Mouse (Mus musculus) kidney, embryonic 15.5 days (tissue): ENCODE data around the gene Magee1. TPM values are rescaled to one million over a fixed set of nuclear protein-coding genes. Genes with fewer than 3 reads are reported as not detected.
A peak's percentile ranks its signal among the peaks of the same experiment; 100 is the strongest.
"Not testable (repeated sequence)": the region's sequence is repeated elsewhere in the genome, so short reads cannot be mapped to it uniquely, and the experiment has no call there.

Source experiments
- ATAC-seq: fragments of 200-750 bp; cut with Nextera tagmentation; replicated peaks from 2 replicates; pipeline ENCODE4 v1.8.0; 2017; ENCODE audit warnings: moderate TSS enrichment; ENCODE audit not compliant: low FRiP score
- H3K27ac ChIP-seq: fragments of 300-500 bp; sonication (generic); 2 replicates; pipeline ENCODE4 v1.5.1; 2015; ENCODE audit warnings: mild to moderate bottlenecking, inconsistent platforms
- H3K27me3 ChIP-seq: fragments of 300-500 bp; sonication (generic); 2 replicates; pipeline ENCODE4 v1.6.1; 2015; ENCODE audit warnings: inconsistent platforms
- H3K36me3 ChIP-seq: fragments of 300-500 bp; sonication (generic); 2 replicates; pipeline ENCODE4 v1.6.1; 2015; ENCODE audit warnings: inconsistent platforms
- H3K4me1 ChIP-seq: fragments of 300-500 bp; sonication (generic); 2 replicates; pipeline ENCODE4 v1.6.1; 2015; ENCODE audit warnings: inconsistent platforms
- H3K4me2 ChIP-seq: fragments of 300-500 bp; sonication (generic); 2 replicates; pipeline ENCODE4 v1.6.1; 2015; ENCODE audit warnings: moderate library complexity, mild to moderate bottlenecking, inconsistent platforms
- H3K4me3 ChIP-seq: fragments of 300-500 bp; sonication (generic); replicated peaks from 2 replicates; pipeline ENCODE4 v1.5.1; 2015; ENCODE audit warnings: mild to moderate bottlenecking, inconsistent platforms
- H3K9ac ChIP-seq: fragments of 300-500 bp; sonication (generic); 2 replicates; pipeline ENCODE4 v1.6.1; 2015; ENCODE audit warnings: mild to moderate bottlenecking, inconsistent platforms
- H3K9me3 ChIP-seq: fragments of 300-500 bp; sonication (generic); replicated peaks from 2 replicates; pipeline ENCODE4 v1.6.1; 2016; ENCODE audit warnings: inconsistent platforms
- WGBS: fragments of 180-500 bp; shearing (Covaris S2); methylation state at CpG from one replicate; pipeline ENCODE4 v1.1.7; 2015; ENCODE audit warnings: mixed read lengths; 5-methylcytosine and 5-hydroxymethylcytosine counted together
- polyA plus RNA-seq: library from polyadenylated mRNA; unstranded; fragments of >200 nt; fragmentation: Nextera tagmentation; extraction: Ambion mirVana; gene quantifications from 2 replicates; pipeline ENCODE4 v1.2.1, GENCODE M21; 2015

Gene Magee1
- polyA plus RNA-seq, result 16.0 and 18.1 TPM in 2 replicates

DNA sequence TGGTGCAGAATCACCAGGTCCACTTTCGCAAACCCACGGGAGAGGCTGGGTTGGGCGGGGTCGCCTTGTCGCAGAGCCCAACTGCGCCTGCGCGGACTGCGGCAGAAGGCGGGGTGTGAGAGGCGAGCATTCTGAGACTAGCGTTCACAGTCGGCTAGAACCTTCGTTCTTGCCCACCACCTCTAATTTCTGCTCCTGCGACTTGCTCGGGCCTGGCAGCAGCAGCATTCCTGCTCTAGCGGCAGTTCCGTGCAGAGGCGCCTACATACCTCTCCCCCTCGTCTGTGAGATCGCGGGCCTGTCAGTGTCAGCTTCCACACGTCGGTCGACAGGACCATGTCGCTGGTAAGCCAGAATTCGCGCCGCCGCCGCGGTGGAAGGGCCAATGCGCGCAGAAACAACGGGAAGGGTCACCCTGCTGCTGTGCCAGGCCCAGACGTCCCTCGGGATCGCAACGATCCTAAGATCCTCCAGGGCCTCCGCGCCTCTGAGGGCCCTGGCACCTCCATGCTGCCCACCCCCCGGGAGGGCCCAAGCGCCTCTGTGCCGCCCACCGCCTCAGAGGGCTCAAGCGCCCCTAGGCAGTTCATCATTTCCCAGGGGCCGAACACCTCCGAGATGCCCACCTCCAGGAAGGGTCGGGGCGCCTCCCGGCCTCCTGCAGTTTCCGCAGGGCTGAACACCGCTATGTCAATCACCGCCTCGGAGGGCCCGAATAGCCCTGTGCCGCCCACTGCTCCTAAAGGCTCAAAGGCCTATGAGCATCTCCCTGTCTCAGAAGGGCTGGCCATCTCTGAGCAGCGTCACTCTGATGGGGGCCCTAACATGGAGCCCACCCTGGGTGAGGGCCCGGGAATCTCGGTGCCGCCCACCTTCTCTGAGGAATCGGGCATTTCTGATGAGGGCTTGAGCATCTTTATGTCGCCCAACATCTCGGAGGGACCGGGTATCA, at the start of gene Magee1:
Gene Magee1, plus strand, starts transcription at position 104 of the 952 bp plus-strand sequence.
- WGBS, result 14% methylated on average over 65 of the region's 65 CpGs
- no peak within 1 kb of the TSS for H3K27ac ChIP-seq
- peak within 1 kb of the TSS; percentile 76 for H3K4me2 ChIP-seq
- no peaks in the 10 kb centered on the region for H3K9me3 ChIP-seq
- H3K27me3 ChIP-seq, result peaks cover 47% of the 10 kb centered on the region
- no peaks in the 10 kb centered on the region; the same call in 1 of the 2 replicates for H3K4me1 ChIP-seq
- peak within 1 kb of the TSS; percentile 53 for H3K4me3 ChIP-seq
- no peaks in the 10 kb centered on the region for H3K36me3 ChIP-seq
- peak; percentile 78 for ATAC-seq
- H3K9ac ChIP-seq, result peak within 1 kb of the TSS; percentile 43

- Histone ChIP-seq H3K4me3 (peak overlapping the region; percentile 66), H3K27ac (0 out of 2 replicates have a peak overlapping the region, but pooled peaks have one; percentile 13), H3K4me1 (peaks cover 4% of the 10 kb centered on the region; the same call in 1 of the 2 replicates), H3K9me3 (no peaks in the 10 kb centered on the region), H3K4me2 (peak overlapping the region; percentile 70), H3K9ac (peak overlapping the region; percentile 45), H3K27me3 (no peaks in the 10 kb centered on the region), H3K36me3 (peaks cover 20% of the 10 kb centered on the region)
- WGBS, result 9% methylated on average over 12 of the region's 12 CpGs
- peak; percentile 53 for ATAC-seq
Observed at GRCm38 (mm10) chrX:105079151-105079550, 41.0 kb upstream of the Magee1 start.

DNA sequence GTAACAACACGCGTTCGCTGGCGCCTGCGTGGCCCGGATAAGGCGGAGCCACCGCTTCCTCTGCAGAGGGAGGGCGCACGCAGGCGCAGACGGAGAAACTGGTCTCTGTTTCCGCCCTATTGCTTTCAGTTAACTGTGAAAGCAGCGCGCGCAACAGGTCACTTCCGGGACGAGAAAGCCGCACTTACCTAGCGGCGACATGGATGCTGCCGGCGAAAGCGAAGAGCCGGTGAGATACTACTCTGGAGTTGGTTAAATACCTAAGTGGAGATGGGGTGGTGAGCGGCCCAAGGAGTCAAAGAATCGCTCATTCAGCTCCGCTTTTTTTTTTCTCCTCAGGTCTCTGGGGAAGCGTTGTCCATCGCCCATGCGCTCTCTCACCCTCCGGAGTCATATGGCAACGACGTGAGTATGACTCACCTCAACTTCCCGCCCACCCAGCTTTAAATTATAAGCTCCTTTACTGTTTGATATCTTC, 40.5 kb upstream of the Magee1 start, which contains the start of gene Pbdc1:
Gene Pbdc1, plus strand, starts transcription at position 142 of the 478 bp plus-strand sequence.
- WGBS, result 3% methylated on average over 35 of the region's 35 CpGs

DNA sequence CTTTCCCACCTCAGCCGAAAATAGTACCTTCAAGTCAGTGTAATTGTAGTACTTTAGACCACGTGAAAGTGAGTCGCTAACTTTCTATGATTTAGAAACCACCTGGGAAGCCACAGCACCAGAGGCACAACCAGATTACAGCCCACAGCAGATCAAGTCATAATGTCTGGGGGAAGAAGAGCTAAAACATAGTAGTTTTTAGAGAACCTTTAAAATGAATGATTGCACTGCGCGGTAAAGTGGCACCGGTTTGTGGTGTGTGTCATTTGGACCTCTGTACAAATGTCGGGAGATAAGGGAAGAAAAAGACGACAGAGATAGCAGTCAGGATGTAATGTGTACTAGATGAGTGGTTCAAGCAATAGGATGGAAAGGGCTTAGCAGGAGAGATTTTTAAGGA, 40.1 kb upstream of the Magee1 start:
- H3K27me3 ChIP-seq, result no peaks in the 10 kb centered on the region
- peak overlapping the region; percentile 66 for H3K4me3 ChIP-seq
- H3K4me1 ChIP-seq, result peaks cover 4% of the 10 kb centered on the region; the same call in 1 of the 2 replicates
- no peak overlapping the region for H3K27ac ChIP-seq
- no peaks in the 10 kb centered on the region for H3K9me3 ChIP-seq
- H3K9ac ChIP-seq, result peak overlapping the region; percentile 55
- peaks cover 22% of the 10 kb centered on the region for H3K36me3 ChIP-seq
- peak overlapping the region; percentile 70 for H3K4me2 ChIP-seq
- 5% methylated on average over 8 of the region's 8 CpGs for WGBS
- no peak; the same call in 1 of the 2 replicates for ATAC-seq

More for the DNA sequence above, 40.5 kb upstream of the Magee1 start, which contains the start of gene Pbdc1:
- peaks cover 20% of the 10 kb centered on the region for H3K36me3 ChIP-seq
- H3K4me1 ChIP-seq, result peaks cover 4% of the 10 kb centered on the region; the same call in 1 of the 2 replicates
- peak; percentile 99 for ATAC-seq
- peak within 1 kb of the TSS; percentile 70 for H3K4me2 ChIP-seq
- H3K9me3 ChIP-seq, result no peaks in the 10 kb centered on the region
- no peaks in the 10 kb centered on the region for H3K27me3 ChIP-seq
- peak within 1 kb of the TSS; percentile 66 for H3K4me3 ChIP-seq
- peak within 1 kb of the TSS; percentile 55 for H3K9ac ChIP-seq
- peak within 1 kb of the TSS; percentile 72; the same call in 1 of the 2 replicates for H3K27ac ChIP-seq

DNA sequence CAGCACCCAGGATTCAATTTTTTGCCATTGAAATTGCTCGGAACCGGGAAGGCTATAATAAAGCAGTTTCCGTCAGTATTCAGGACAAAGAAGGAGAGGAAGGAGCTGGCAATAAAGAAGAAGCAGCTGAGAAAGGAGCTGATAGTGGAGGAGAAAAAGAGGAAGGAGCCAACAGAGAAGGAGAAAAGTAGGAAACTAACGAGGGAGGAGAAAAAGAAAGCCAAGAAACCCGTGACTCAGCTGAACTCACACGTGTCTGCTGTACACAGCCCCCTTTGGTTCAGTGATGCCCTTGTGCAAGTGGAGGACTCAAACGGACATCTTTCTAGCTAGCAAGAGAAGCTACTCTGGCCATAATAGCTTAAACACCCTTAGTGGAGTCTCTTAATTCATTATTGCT, 37.2 kb upstream of the Magee1 start:
- peaks cover 35% of the 10 kb centered on the region for H3K36me3 ChIP-seq
- not testable (repeated sequence) for ATAC-seq, H3K4me2 ChIP-seq, H3K4me1 ChIP-seq, H3K9ac ChIP-seq, H3K27me3 ChIP-seq, H3K27ac ChIP-seq, H3K9me3 ChIP-seq, H3K4me3 ChIP-seq
- WGBS, result 88% methylated on average over 7 of the region's 7 CpGs

DNA sequence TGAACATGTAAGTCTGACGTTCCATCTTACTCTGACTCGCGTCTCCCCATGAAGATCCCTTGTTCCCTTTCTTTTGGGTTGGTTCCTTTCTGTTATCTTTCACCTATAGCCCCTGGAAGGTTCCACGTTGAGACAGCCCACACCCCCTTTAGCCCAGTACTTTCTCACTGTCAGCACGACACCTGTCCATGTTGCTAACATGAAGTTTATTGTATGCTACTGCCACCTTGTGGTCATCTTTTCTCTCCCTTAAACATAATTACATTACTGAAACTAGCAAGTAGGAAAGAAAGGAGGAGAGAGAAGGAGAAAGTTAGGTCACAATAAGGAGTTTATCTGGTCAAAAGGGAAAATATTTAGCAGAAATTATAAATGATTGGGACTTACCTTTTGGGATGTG, 16.0 kb upstream of the Magee1 start:
- no peak overlapping the region for H3K9ac ChIP-seq
- no peak for ATAC-seq
- no peak overlapping the region for H3K27ac ChIP-seq
- H3K4me3 ChIP-seq, result no peak overlapping the region
- 52% methylated on average over 5 of the region's 5 CpGs for WGBS
- H3K4me1 ChIP-seq, result no peaks in the 10 kb centered on the region
- no peaks in the 10 kb centered on the region for H3K9me3 ChIP-seq
- H3K36me3 ChIP-seq, result 0 out of 2 replicates have a peak, but pooled peaks cover 4% of the 10 kb centered on the region
- H3K27me3 ChIP-seq, result no peaks in the 10 kb centered on the region
- no peak overlapping the region for H3K4me2 ChIP-seq

GRCm38 (mm10) chrX:105114994-105115393, 5.2 kb upstream of the Magee1 start:
- H3K4me2 ChIP-seq, result no peak overlapping the region
- H3K4me1 ChIP-seq, result no peaks in the 10 kb centered on the region
- H3K9ac ChIP-seq, result no peak overlapping the region
- no peaks in the 10 kb centered on the region for H3K9me3 ChIP-seq
- H3K4me3 ChIP-seq, result no peak overlapping the region
- ATAC-seq, result no peak
- WGBS, result 83% methylated on average over 2 of the region's 2 CpGs
- peaks cover 14% of the 10 kb centered on the region for H3K27me3 ChIP-seq
- no peak overlapping the region for H3K27ac ChIP-seq
- H3K36me3 ChIP-seq, result no peaks in the 10 kb centered on the region

DNA sequence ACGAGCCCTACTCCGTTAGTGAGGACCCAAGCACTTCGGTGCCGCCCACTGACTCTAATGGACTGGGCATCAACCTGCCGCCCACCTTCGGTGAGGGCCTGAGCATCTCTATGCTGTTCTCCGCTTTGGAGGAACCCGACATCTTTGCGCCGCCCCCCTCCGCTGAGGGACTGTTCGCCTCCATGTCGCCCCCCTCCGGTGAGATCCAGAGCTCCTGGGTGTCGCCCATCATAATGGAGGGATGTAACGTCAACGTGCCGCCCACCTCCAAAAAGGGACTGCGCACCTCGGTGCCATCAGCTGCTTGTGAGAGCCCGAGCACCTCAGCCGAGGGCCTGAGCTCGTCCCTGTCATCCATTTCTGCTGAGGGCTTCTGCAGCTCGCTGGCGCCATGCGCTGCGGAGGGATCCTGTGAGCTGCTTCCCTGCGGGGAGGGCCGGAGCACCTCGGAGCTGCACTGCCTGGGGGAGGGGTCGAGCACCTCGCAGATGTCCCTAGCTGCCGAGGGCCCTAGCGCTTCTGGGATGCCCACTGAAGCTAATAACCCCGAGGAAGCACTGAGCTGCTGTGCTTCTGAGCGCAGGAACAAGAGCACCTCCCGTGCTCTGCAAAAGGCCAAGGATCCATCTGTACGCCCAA, 1.2 kb downstream of the Magee1 start:
- Histone ChIP-seq H3K36me3 (no peaks in the 10 kb centered on the region), H3K27ac (no peak overlapping the region), H3K27me3 (peaks cover 49% of the 10 kb centered on the region), H3K4me1 (no peaks in the 10 kb centered on the region; the same call in 1 of the 2 replicates), H3K4me2 (peak overlapping the region; percentile 76), H3K4me3 (peak overlapping the region; percentile 53), H3K9ac (peak overlapping the region; percentile 43; the same call in 1 of the 2 replicates), H3K9me3 (no peaks in the 10 kb centered on the region)
- WGBS, result 17% methylated on average over 38 of the region's 38 CpGs
- ATAC-seq, result peak; percentile 76

DNA sequence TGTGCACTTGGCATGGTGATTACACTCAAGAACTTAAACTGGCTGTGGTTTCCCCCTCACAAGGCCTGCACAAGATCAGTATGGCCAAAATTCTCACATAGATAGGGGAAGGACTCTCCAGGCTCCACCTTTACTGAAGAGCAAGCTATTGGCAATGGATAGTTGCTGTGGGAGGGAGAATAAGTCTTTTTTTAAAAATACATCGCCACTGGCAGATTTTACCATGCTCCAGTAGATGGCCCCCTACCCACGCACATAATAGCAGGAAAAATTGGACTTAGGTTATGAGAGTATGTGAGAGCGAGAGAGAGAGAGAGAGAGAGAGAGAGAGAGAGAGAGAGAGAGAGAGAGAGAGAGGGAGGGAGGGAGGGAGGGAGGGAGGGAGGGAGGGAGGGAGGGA, 4.7 kb downstream of the Magee1 start:
- 17% methylated on average over 2 of the region's 3 CpGs for WGBS
- no peak for ATAC-seq
- no peaks in the 10 kb centered on the region; the same call in 1 of the 2 replicates for H3K4me1 ChIP-seq
- H3K27me3 ChIP-seq, result peaks cover 36% of the 10 kb centered on the region
- H3K9me3 ChIP-seq, result no peaks in the 10 kb centered on the region
- H3K9ac ChIP-seq, result no peak overlapping the region
- H3K4me2 ChIP-seq, result no peak overlapping the region
- H3K4me3 ChIP-seq, result no peak overlapping the region
- no peak overlapping the region for H3K27ac ChIP-seq
- H3K36me3 ChIP-seq, result no peaks in the 10 kb centered on the region

DNA sequence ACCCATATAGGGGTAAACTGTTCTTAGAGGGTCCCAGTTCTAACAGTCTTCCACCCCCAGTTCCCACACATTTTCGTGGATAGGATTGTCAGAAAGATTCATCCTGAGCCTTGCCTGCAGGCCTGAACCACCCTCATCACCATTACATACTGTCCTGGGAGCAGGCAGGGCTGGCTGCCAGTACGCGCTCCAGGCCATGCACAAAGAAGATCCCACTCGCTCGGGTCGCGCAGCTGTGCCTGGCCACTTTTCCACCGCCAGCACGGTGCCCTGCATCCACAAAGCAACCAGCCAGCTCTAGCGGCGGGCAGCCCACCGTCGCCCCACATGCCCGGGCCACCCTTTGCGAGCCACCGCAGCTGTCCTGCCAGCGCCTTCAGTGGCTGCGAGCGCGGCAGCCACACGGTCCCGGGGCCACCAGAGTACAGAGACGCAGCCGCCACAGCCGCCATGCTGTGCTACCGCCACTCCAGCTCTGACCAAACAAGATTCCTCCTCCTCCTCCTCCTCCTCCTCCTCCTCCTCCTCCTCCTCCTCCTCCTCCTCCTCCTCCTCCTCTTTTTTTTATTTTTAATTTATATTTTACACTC, 31.8 kb downstream of the Magee1 start:
- Histone ChIP-seq H3K4me1 (no peaks in the 10 kb centered on the region), H3K9me3 (no peaks in the 10 kb centered on the region), H3K27me3 (peaks cover 30% of the 10 kb centered on the region), H3K9ac (no peak overlapping the region), H3K4me2 (peak overlapping the region; percentile 45), H3K27ac (no peak overlapping the region), H3K4me3 (peak overlapping the region; percentile 23), H3K36me3 (no peaks in the 10 kb centered on the region)
- no peak for ATAC-seq
- 57% methylated on average over 23 of the region's 26 CpGs for WGBS

DNA sequence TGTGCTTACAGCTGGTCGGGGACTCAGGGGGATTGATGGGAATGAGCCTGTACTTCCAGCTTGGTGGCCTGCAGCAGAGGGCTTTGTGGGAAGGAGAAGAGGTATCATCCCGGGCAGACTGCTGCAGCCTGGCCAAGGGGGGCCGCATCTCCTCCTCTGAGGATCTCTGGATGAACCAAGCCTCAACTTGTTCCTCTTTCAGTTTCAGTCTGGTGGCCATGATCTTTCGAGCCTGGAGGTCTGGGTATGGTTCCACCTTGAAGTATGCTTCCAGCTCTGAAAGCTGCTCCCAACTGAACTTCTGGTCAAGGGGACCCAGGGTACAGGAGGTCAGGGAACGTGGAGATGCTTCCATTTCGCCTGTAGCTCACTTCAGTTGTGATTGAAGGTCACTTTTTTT, 44.8 kb downstream of the Magee1 start:
- not testable (repeated sequence) for ATAC-seq, H3K4me1 ChIP-seq, H3K36me3 ChIP-seq, H3K4me2 ChIP-seq, H3K4me3 ChIP-seq, H3K27ac ChIP-seq, H3K9me3 ChIP-seq, H3K9ac ChIP-seq
- peaks cover 37% of the 10 kb centered on the region for H3K27me3 ChIP-seq
- WGBS, result 68% methylated on average over 6 of the region's 6 CpGs
